Mouse (Mus musculus) gastrocnemius, postnatal 36 days (tissue): Measurements from ENCODE around the gene Fads2. TPM values are rescaled to one million over a fixed set of nuclear protein-coding genes. Genes with fewer than 3 reads are reported as not detected.

Source experiments
- DNase-seq, 2 experiments: peaks; one replicate each; pipeline ENCODE4 v3.0.0; 2022
- intact Hi-C: fragments of 180-260 bp; cut with DNase I; formaldehyde crosslinking; loops from one replicate; pipeline ENCODE4 v1.15.1; 2025
- total RNA-seq, 2 experiments: library from RNA; stranded (reverse); gene quantifications; 2 replicates each; pipeline ENCODE4 v1.2.3; 2021

Gene Fads2
- total RNA-seq, 2 experiments from 2014 or later = 2.2 to 2.4 TPM

DNA sequence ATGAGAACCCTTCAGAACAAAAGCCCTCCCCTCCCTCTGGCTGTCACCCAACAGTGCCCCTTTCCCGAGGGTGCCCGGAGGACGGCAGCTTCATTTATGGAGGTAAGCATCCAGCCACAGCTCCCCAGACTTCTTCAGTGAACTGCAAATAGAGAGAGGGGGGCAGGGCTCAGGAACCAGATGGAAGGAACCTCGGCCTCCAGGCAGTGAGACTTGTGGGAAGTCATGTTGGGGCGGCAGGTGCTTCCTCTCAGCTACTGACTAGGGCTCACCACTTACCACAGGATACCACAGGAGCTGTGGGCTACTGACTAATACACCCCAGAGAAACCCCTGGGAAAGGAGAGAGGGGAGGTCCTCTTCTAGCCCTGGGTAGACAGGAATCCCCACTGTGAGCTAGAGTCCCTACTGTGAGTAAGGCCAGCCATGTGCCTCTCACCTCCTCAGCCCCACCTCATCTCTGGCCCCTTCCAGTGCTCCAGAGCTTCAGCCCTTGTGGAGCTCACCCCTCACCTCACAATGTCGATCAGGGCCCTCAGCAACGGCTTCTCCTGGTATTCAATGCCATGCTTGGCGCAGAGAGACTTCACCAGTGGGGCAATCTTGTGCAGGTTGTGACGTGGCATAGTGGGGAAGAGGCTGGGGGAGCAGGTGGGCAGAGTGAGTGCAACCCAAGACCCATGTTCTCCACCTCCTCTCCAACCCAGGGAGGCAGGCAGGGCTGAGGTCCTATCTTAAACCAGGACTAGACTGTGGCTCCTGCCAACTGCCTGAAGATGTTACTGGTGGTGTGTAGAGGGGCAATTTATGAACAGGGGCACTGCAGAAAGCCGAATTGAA lies 37.2 kb downstream of the Fads2 start:
- intact Hi-C loops = no loop called here
- DNase-seq = no peak

DNA sequence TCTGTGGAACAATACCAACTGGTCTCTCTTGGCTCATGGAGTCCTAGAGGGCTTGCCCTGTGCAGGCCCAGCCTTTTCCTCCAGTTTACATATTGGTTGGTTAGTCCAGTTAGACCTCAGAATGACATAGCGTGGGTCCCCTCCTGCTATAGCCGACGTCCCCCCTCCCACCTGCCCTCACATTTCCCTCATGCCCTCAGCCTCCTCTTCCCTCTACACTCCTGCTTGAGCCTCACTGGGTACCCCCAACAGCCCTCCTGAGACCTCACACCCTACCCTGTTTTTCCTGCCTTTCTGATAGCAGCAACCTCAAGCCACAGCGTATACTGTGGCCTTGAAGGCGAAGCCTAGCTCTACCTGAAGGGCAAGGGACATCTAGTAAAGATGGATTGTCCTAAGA lies 38.7 kb downstream of the Fads2 start:
- intact Hi-C loops = no loop called here
- no peak for DNase-seq

- intact Hi-C loops = no loop called here
- DNase-seq = no peak
Observed at GRCm38 (mm10) chr19:10062292-10062691, 39.3 kb downstream of the Fads2 start.

DNA sequence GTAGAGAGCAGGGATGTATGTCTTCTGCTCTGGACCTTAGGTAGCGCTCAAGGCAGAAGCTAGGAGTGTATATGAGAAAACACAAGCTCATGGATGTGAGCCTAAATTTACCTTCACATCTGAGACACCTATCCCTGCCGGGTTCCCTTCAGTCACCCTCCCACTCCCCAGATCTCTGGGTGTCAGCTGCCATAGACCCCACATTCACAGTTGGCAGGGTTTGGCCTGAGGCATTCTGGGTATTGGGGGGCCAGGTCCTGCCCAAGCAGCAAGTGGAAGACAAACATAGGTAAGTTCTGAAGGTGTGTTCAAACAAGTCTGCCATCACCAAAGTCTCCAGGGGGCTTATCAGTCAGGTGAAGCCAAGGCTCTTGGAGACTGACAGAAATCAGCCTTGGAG lies 39.9 kb downstream of the Fads2 start:
- intact Hi-C loops = no loop called here
- no peak for DNase-seq

GRCm38 (mm10) chr19:10060783-10061590 lies 40.6 kb downstream of the Fads2 start:
- intact Hi-C loops = no loop called here
- no peak for DNase-seq

DNA sequence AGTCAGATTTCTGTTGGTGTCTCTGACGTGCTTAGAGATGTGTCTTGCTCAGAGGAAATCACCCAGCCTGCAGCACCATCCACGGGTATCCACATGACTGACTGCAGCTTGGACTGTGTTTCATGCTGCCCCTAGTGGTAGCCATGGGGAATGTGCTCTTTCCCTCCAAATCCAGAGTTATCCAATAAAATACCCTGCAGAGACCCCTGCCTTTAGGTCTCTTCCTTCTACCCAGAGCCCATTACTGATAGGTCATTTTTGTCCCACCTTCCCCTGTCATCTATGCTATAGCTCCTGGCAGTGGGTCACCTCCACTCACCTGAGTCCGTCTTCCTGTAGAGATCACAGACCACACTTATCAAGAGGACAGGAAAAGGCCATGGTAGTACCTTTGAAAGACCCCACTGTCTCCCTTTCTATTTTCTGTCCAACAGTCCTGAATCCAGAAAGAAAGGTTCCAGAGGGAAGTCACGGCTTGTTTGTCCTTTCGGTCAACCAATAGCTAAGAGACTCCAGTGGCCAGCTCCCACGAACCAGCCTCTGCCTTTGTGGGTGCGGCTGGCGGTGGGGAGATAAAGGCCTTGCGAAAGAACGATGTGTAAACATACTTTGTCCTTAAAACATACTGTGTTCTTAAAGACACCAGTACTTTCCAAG lies 41.5 kb downstream of the Fads2 start:
- intact Hi-C loops = no loop called here

GRCm38 (mm10) chr19:10058876-10059427 lies 42.6 kb downstream of the Fads2 start:
- intact Hi-C loops = no loop called here
- DNase-seq = no peak

More for the DNA sequence above, 41.5 kb downstream of the Fads2 start:
- no peak for DNase-seq

- DNase-seq = no peak
- intact Hi-C loops = no loop called here
Observed at GRCm38 (mm10) chr19:10058352-10058825, 43.2 kb downstream of the Fads2 start.

DNA sequence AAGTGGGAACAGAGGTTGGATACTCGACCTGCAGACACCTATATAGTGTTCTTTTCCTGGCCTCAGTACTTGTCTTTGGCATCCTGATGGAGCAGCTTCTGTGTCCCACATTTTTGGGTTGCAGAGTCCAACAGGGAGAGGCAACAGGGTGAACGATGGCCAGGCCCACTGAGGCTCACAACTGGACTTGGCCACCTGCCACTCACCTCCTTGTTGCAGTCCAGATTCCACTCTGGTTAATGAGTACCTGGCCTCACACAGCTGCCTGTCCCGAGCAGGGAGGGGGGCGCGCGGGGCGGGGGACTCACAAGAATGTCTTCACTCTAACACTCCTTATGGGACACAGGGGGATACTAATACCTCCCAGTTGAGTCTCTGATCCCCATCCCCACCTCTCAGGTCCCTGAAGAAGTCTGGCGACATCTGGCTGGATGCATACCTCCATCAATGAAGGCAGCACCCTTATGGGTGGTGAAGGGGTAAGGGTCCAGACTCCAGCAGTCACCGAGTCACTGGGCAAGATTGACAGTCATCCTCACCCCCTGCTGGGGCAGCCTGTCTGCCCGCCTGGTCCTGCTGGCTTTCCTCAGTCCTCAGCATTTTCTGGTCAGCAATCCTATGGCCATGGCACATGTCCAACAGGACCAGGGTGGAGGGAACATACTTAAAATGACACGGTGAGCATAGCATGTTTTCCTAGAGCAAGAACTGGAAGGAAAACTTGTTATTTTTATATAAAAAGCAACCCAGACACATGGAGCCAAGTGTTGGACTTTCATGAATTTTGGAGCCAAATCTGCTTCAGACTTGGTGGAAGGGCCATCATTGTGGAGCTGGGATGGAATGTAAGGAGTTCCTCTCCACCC lies 43.8 kb downstream of the Fads2 start:
- intact Hi-C loops = no loop called here
- no peak for DNase-seq

DNA sequence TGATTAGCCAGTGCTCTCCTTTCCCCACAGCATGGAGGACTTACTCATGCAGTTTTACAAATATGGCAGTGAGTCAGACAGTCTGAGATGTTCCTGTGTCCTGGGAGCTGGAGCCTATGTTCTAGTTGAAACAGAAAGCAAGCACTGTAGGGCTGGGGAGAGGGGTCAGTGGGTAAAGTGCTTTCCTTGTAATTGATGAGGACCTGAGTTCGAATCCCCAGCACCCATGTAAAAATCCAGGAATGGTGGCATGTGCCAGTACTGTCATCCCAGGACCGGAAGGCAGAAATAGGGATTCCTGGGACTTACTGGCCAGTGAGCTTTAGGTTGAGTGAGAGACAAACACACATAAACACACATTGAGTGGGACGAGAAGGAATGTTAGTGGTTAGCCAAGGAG lies 44.9 kb downstream of the Fads2 start:
- intact Hi-C loops = no loop called here
- no peak for DNase-seq

DNA sequence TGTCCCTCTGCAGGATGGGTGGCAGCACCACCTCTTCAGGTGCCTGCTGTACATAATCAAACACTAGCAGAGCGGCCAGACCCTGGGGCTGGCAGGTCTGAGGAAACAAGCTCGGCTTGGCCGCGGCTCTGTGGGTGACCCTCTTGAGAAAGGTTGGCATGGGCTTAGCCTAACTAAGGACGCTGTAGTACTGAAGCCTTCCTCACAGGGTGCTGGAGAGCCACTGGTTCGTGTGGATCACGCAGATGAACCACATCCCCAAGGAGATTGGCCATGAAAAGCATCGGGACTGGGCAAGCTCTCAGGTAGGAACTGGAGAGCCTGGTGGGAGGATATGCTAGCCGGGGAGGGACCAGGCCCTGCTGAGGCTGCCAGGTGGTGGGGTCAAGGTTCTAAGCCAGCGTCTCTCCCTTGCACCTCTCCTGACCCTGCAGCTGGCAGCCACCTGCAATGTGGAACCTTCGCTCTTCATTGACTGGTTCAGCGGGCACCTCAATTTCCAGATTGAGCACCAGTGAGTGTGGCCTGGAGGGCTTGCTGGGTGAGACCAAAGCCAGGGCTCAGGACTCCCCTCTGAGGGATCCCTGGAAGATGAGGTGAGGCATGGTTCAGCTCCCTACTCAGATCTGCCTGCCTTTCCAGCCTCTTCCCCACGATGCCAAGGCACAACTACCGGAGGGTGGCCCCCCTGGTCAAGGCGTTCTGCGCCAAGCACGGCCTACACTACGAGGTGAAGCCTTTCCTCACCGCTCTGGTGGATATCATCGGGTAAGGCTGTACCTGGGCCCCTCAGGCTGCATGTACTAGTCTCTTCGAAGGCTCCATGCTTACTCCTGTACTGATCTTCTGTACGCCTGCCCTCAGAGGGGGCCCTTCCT lies 45.5 kb downstream of the Fads2 start:
- DNase-seq = no peak
- intact Hi-C loops = no loop called here

DNA sequence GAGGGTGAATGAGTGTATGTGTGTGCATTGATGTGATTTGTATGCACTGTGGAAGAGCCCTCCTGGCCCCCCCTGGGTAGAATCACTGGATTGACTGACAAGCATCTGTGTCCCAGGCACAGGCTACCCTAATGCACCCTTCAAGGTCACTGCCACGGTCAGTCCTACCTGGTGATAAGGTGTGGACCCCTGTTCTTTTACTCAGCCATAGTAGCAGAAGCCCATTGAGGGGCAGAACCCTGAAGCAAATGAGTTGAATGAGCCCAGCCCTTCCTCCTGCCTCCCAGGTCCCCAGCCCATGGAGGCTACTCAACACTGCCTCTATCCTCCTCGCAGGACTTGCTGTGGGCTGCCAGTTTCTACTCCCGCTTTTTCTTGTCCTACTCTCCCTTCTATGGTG lies 46.3 kb downstream of the Fads2 start:
- DNase-seq = no peak
- intact Hi-C loops = no loop called here

DNA sequence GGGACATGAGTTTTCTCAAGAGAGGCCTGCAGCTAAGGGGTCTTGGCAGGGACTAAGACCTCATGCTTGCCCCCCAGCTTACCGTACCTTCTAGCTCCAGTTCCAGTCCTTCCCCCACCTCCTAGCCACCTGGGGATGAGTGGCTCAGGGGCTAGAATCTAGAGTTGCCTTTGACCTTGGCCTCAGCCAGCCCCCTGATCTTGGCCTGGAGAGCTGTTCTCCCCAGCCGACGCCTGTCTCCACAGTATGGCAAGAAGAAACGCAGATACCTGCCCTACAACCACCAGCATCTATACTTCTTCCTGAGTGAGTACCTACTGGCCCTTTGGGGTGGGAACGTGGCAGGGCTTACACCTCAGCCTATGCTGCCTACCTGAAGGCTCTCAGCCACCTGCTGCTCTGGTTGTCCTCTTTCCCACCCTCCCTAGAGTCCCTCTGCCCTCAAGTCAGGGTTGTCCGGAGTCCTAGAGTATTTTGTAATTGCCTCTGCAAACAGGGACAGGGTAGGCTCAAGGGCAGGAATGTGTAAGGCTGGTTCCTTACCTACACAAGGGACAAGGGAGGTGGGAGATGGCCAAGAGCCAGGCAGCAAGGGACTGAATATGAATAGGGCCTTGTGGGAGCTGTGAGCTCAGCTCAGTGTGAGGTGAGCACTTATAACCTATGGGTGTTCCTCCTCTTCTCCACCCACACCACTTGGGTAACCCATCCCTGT lies 47.0 kb downstream of the Fads2 start:
- DNase-seq = no peak
- intact Hi-C loops = no loop called here

- no peak for DNase-seq
- intact Hi-C loops = no loop called here
Observed at GRCm38 (mm10) chr19:10053692-10054260, 47.8 kb downstream of the Fads2 start.

- intact Hi-C loops = no loop called here
Observed at GRCm38 (mm10) chr19:10052698-10053097, 48.8 kb downstream of the Fads2 start.

GRCm38 (mm10) chr19:10050438-10050837 lies 51.1 kb downstream of the Fads2 start:
- intact Hi-C loops = no loop called here
- DNase-seq = no peak

More at GRCm38 (mm10) chr19:10052698-10053097, 48.8 kb downstream of the Fads2 start:
- DNase-seq = no peak

DNA sequence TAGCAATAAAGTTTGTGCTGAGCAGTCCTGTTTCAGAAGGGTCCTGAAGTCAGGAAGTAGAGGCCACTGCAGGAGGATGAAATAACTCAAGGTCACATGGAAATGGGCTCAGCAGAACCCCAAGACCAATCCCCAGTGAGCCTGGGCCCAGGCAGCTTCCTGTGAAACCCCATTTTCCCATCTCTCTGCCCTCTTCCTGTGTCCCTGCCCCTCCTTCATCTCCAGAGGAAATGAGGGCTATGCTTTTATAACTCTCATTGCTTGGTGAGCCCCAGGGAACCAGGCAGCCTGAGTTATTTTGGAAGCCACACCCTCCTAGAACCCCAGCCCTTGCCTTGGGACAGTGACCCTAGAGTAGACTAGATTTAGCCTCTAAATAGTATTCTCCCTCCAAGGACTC lies 52.0 kb downstream of the Fads2 start:
- intact Hi-C loops = no loop called here
- DNase-seq = no peak

- intact Hi-C loops = no loop called here
- DNase-seq = no peak
Observed at GRCm38 (mm10) chr19:10046983-10047382, 54.6 kb downstream of the Fads2 start.
